In the genomic region with DNA sequence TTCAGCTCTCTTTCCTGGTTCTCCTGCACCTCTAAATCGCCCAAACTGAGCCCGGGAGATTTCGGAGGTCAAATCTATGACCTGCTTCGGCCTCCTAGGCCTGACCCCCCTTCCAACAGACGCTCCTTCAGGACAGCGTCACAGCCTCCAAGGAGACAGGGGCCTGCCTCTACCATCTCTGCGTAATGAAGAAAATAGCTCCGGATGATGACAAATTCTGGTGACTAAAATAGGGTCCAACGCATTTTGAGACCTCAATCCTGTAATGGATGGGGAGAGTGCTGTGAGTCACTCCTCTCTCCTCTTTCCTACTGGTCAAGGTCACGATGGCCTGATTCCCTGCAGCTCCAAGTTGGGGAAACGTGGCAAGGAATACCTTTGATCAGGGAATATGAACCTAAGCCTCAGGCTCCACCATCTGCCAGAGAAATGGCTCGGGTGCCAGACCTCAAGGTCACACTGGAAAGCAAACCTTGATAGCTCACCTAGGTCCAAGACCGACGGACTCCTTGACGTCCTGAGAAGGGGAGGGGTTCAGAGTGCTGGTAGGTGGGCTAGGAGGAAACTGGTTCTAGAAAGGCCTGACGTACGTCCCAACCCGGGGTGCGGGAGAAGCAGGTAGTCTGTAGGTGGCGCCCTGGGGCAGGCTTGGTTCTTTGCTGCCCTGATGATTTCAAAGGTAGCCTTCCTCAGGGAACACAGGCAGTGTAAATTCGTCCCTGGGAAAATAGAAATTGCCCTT, we compare ENCODE assay signal across 8 mouse cellular contexts. TPM values are rescaled to one million over a fixed set of nuclear protein-coding genes. Genes with fewer than 3 reads are reported as not detected.
DNase-seq lines count a peak whose midpoint lies in the region; ATAC-seq and TF ChIP-seq lines count a peak whose summit lies in the region.

No protein-coding gene starts in this region.

- peaks cover 27% of the 10 kb centered on the region for H3K4me1 ChIP-seq in E14TG2a.4 (replicated peaks; ENCODE audit: low read depth, low read length)
- peaks cover 4% of the 10 kb centered on the region; the same call in 1 of the 2 replicates for H3K4me1 ChIP-seq in forebrain, embryonic 11.5 days (replicated peaks; ENCODE audit: control insufficient read depth, insufficient read depth, low read length)
- peaks cover 16% of the 10 kb centered on the region for H3K4me1 ChIP-seq in heart, embryonic 16.5 days (ENCODE audit: control insufficient read depth, insufficient read depth, low read length)
- peaks cover 4 to 8% of the 10 kb centered on the region in 2 experiments for H3K4me1 ChIP-seq in liver, embryonic 14.5 days (replicated peaks; ENCODE audit: control insufficient read depth in 2 of 2, insufficient read depth in 2 of 2, low read length in 1 of 2)
- H3K4me1 ChIP-seq in neural tube, embryonic 11.5 days (ENCODE audit: control insufficient read depth, insufficient read depth, low read length) = peaks cover 3% of the 10 kb centered on the region; the same call in 1 of the 2 replicates
- H3K4me1 ChIP-seq in stomach, embryonic 16.5 days (ENCODE audit: control insufficient read depth, insufficient read depth, low read length) = peaks cover 10% of the 10 kb centered on the region

- peak; percentile 65 for DNase-seq in c-Kit-positive CD71-positive TER-119-negative erythroid progenitor cells, embryonic 14.5 days (ENCODE audit: low read depth)
- peak; percentile 83 for DNase-seq in forebrain, embryonic 11.5 days (ENCODE audit: low spot score)
- peak; percentile 92 to 95 for DNase-seq in kidney, postnatal 36 days
- DNase-seq in liver, embryonic 14.5 days (ENCODE audit: low read depth in 3 of 3, low spot score in 3 of 3) = peak; percentile 45 to 61 (median 59)
- peak; percentile 72 for DNase-seq in neural tube, embryonic 11.5 days (ENCODE audit: low spot score)

- H3K36me3 ChIP-seq in E14TG2a.4 (ENCODE audit: insufficient read depth, low read length) = peaks cover 26% of the 10 kb centered on the region
- H3K36me3 ChIP-seq in forebrain, embryonic 11.5 days (ENCODE audit: control insufficient read depth, insufficient read depth, low read length) = no peaks in the 10 kb centered on the region
- H3K36me3 ChIP-seq in heart, embryonic 16.5 days (ENCODE audit: control insufficient read depth, insufficient read depth) = peaks cover 3% of the 10 kb centered on the region; the same call in 1 of the 2 replicates
- no peaks in the 10 kb centered on the region for H3K36me3 ChIP-seq in liver, embryonic 14.5 days (replicated peaks; ENCODE audit: control insufficient read depth, insufficient read depth, low read depth)
- H3K36me3 ChIP-seq in neural tube, embryonic 11.5 days (ENCODE audit: control insufficient read depth, insufficient read depth, low read length) = no peaks in the 10 kb centered on the region
- H3K36me3 ChIP-seq in stomach, embryonic 16.5 days (ENCODE audit: control insufficient read depth, insufficient read depth, low read length) = no peaks in the 10 kb centered on the region

- TF ChIP-seq CTCF in E14TG2a.4 (conservative IDR thresholded peaks at IDR 0.05; ENCODE audit: low read length) = peak; percentile 62
- TF ChIP-seq CTCF in liver, embryonic 14.5 days (IDR thresholded peaks at IDR 0.05; ENCODE audit: low read depth) = peak; percentile 92

- WGBS in forebrain, embryonic 11.5 days = 5% methylated on average over 21 of the region's 21 CpGs
- WGBS in heart, embryonic 16.5 days = 4% methylated on average over 21 of the region's 21 CpGs
- under 1% methylated on average over 21 of the region's 21 CpGs for WGBS in liver, embryonic 14.5 days (ENCODE audit: insufficient replicate concordance)
- 5% methylated on average over 21 of the region's 21 CpGs for WGBS in neural tube, embryonic 11.5 days
- 5% methylated on average over 21 of the region's 21 CpGs for WGBS in stomach, embryonic 16.5 days

- no peaks in the 10 kb centered on the region for H3K9me3 ChIP-seq in E14TG2a.4 (ENCODE audit: low read length)
- H3K9me3 ChIP-seq in forebrain, embryonic 11.5 days (ENCODE audit: control insufficient read depth, low read length) = no peaks in the 10 kb centered on the region
- no peaks in the 10 kb centered on the region for H3K9me3 ChIP-seq in heart, embryonic 16.5 days (replicated peaks; ENCODE audit: control insufficient read depth, low read length)
- H3K9me3 ChIP-seq in liver, embryonic 14.5 days (ENCODE audit: control insufficient read depth, low read length) = no peaks in the 10 kb centered on the region
- H3K9me3 ChIP-seq in neural tube, embryonic 11.5 days (ENCODE audit: control insufficient read depth, low read length) = no peaks in the 10 kb centered on the region
- H3K9me3 ChIP-seq in stomach, embryonic 16.5 days (replicated peaks; ENCODE audit: control insufficient read depth, low read length) = no peaks in the 10 kb centered on the region

- H3K27me3 ChIP-seq in E14TG2a.4 (ENCODE audit: insufficient read depth, low read length) = no peaks in the 10 kb centered on the region
- no peaks in the 10 kb centered on the region for H3K27me3 ChIP-seq in forebrain, embryonic 11.5 days (ENCODE audit: control insufficient read depth, insufficient read depth, low read length)
- no peaks in the 10 kb centered on the region for H3K27me3 ChIP-seq in heart, embryonic 16.5 days (ENCODE audit: control insufficient read depth, insufficient read depth, low read length)
- no peaks in the 10 kb centered on the region for H3K27me3 ChIP-seq in liver, embryonic 14.5 days (ENCODE audit: control insufficient read depth, insufficient read depth, low read length)
- no peaks in the 10 kb centered on the region for H3K27me3 ChIP-seq in neural tube, embryonic 11.5 days (ENCODE audit: control insufficient read depth, insufficient read depth, low read length)
- H3K27me3 ChIP-seq in stomach, embryonic 16.5 days (ENCODE audit: control insufficient read depth, insufficient read depth, low read length) = no peaks in the 10 kb centered on the region

- peak overlapping the region; percentile 27; the same call in 1 of the 2 replicates for H3K27ac ChIP-seq in forebrain, embryonic 11.5 days (ENCODE audit: low read depth, low read length)
- peak overlapping the region; percentile 95 for H3K27ac ChIP-seq in heart, embryonic 16.5 days (ENCODE audit: low read length)
- H3K27ac ChIP-seq in liver, embryonic 14.5 days = peak overlapping the region; percentile 43
- no peak overlapping the region for H3K27ac ChIP-seq in neural tube, embryonic 11.5 days (ENCODE audit: low read depth, low read length)
- H3K27ac ChIP-seq in stomach, embryonic 16.5 days (ENCODE audit: low read length) = peak overlapping the region; percentile 90

- ATAC-seq in forebrain, embryonic 11.5 days (replicated peaks; ENCODE audit: low FRiP score) = peak; percentile 52
- peak; percentile 46 for ATAC-seq in heart, embryonic 16.5 days (replicated peaks; ENCODE audit: extremely low read depth, insufficient read depth, low FRiP score)
- peak; percentile 45 for ATAC-seq in liver, embryonic 14.5 days (ENCODE audit: insufficient read depth)
- peak; percentile 56 for ATAC-seq in neural tube, embryonic 11.5 days (ENCODE audit: insufficient read depth, low FRiP score, low TSS enrichment)
- peak; percentile 57 for ATAC-seq in stomach, embryonic 16.5 days (ENCODE audit: insufficient read depth, low FRiP score)

- peak overlapping the region; percentile 69 for H3K4me2 ChIP-seq in forebrain, embryonic 11.5 days (ENCODE audit: low read depth, low read length, severe bottlenecking)
- peak overlapping the region; percentile 88 for H3K4me2 ChIP-seq in heart, embryonic 16.5 days (ENCODE audit: low read depth, low read length)
- peak overlapping the region; percentile 89 for H3K4me2 ChIP-seq in liver, embryonic 14.5 days (ENCODE audit: low read depth)
- peak overlapping the region; percentile 52 for H3K4me2 ChIP-seq in neural tube, embryonic 11.5 days (ENCODE audit: low read depth)
- H3K4me2 ChIP-seq in stomach, embryonic 16.5 days (ENCODE audit: low read depth, low read length) = peak overlapping the region; percentile 86

- H3K9ac ChIP-seq in forebrain, embryonic 11.5 days (ENCODE audit: low read length) = peak overlapping the region; percentile 77
- peak overlapping the region; percentile 96 for H3K9ac ChIP-seq in heart, embryonic 16.5 days (ENCODE audit: low read length)
- H3K9ac ChIP-seq in liver, embryonic 14.5 days (replicated peaks) = peak overlapping the region; percentile 87
- H3K9ac ChIP-seq in neural tube, embryonic 11.5 days (ENCODE audit: low read length) = peak overlapping the region; percentile 77
- peak overlapping the region; percentile 77 for H3K9ac ChIP-seq in stomach, embryonic 16.5 days (ENCODE audit: low read length)

- no peak for TF ChIP-seq EP300 in liver, embryonic 14.5 days (IDR thresholded peaks at IDR 0.05; ENCODE audit: low read depth)

- peak overlapping the region; percentile 88 for H3K4me3 ChIP-seq in E14TG2a.4 (replicated peaks; ENCODE audit: low read length)
- peak overlapping the region; percentile 84 for H3K4me3 ChIP-seq in forebrain, embryonic 11.5 days (ENCODE audit: low read depth, low read length)
- peak overlapping the region; percentile 94 for H3K4me3 ChIP-seq in heart, embryonic 16.5 days (ENCODE audit: low read length)
- peak overlapping the region; percentile 72 to 83 for H3K4me3 ChIP-seq in liver, embryonic 14.5 days (ENCODE audit: insufficient read depth in 1 of 2, low read depth in 2 of 2, low read length in 2 of 2)
- peak overlapping the region; percentile 75 for H3K4me3 ChIP-seq in neural tube, embryonic 11.5 days (ENCODE audit: low read depth, low read length)
- peak overlapping the region; percentile 92 for H3K4me3 ChIP-seq in stomach, embryonic 16.5 days (replicated peaks; ENCODE audit: low read length)

RNA-seq across cellular contexts. Expression of a gene that starts 0.7 kb away (rescaled TPM):
- 46.9 and 49.9 TPM in 2 replicates for polyA plus RNA-seq in forebrain, embryonic 11.5 days (2014; fragmentation: Nextera tagmentation; extraction: Ambion mirVana)
- polyA plus RNA-seq in heart, embryonic 16.5 days (2015; fragmentation: Nextera tagmentation; extraction: Ambion mirVana) = 28.8 and 31.6 TPM in 2 replicates
- polyA plus RNA-seq in liver, embryonic 14.5 days (2012; rRNA removed) = 9.1 and 12.5 TPM in 2 replicates
- 14.2 and 16.7 TPM in 2 replicates for polyA plus RNA-seq in liver, embryonic 14.5 days (2014; fragmentation: Nextera tagmentation; extraction: Ambion mirVana)
- 45.9 and 54.4 TPM in 2 replicates for polyA plus RNA-seq in neural tube, embryonic 11.5 days (2014; fragmentation: Nextera tagmentation; extraction: Ambion mirVana)
- 43.1 and 45.6 TPM in 2 replicates for polyA plus RNA-seq in stomach, embryonic 16.5 days (2015; fragmentation: Nextera tagmentation; extraction: Ambion mirVana)

RNA-seq across cellular contexts. Expression of a gene that starts 49.1 kb away (rescaled TPM):
- 12.8 and 15.2 TPM in 2 replicates for polyA plus RNA-seq in forebrain, embryonic 11.5 days (2014; fragmentation: Nextera tagmentation; extraction: Ambion mirVana)
- 0.87 TPM in 2 replicates for polyA plus RNA-seq in heart, embryonic 16.5 days (2015; fragmentation: Nextera tagmentation; extraction: Ambion mirVana)
- 2.5 and 3.0 TPM in 2 replicates for polyA plus RNA-seq in liver, embryonic 14.5 days (2012; rRNA removed)
- 1.7 and 2.4 TPM in 2 replicates for polyA plus RNA-seq in liver, embryonic 14.5 days (2014; fragmentation: Nextera tagmentation; extraction: Ambion mirVana)
- polyA plus RNA-seq in neural tube, embryonic 11.5 days (2014; fragmentation: Nextera tagmentation; extraction: Ambion mirVana) = 17.2 TPM in 2 replicates
- 5.9 and 7.3 TPM in 2 replicates for polyA plus RNA-seq in stomach, embryonic 16.5 days (2015; fragmentation: Nextera tagmentation; extraction: Ambion mirVana)
